Mouse (Mus musculus) heart, adult 2 months (tissue): ENCODE measurements around the gene Coq8a. TPM values are rescaled to one million over a fixed set of nuclear protein-coding genes. Genes with fewer than 3 reads are reported as not detected.

Experiments used
- DNase-seq, 2 experiments: peaks; one replicate each; pipeline ENCODE4 v3.0.0; 2021
- H3K27ac ChIP-seq: fragments of 200-600 bp; 2 replicates; pipeline ENCODE4 v1.8.1; 2022
- H3K27me3 ChIP-seq: fragments of 200-500 bp; 2 replicates; pipeline ENCODE4 v1.6.1; 2012; ENCODE audit warnings: mild to moderate bottlenecking, low read length, inconsistent platforms, mixed read lengths; ENCODE audit not compliant: control insufficient read depth, insufficient read depth
- H3K36me3 ChIP-seq: fragments of 200-500 bp; 2 replicates; pipeline ENCODE4 v1.6.1; 2012; ENCODE audit warnings: low read length, inconsistent platforms; ENCODE audit not compliant: control insufficient read depth, insufficient read depth
- H3K4me1 ChIP-seq: fragments of 200-500 bp; 2 replicates; pipeline ENCODE4 v1.6.1; 2011; ENCODE audit warnings: low read length; ENCODE audit not compliant: control insufficient read depth, insufficient read depth
- H3K4me3 ChIP-seq: fragments of 200-600 bp; 2 replicates; pipeline ENCODE4 v1.8.1; 2022
- H3K79me2 ChIP-seq: fragments of 200-500 bp; replicated peaks from 2 replicates; pipeline ENCODE4 v1.6.1; 2012; ENCODE audit warnings: mild to moderate bottlenecking, inconsistent platforms, low read length, moderate library complexity, mixed read lengths; ENCODE audit not compliant: control insufficient read depth, insufficient read depth
- H3K9ac ChIP-seq: fragments of 200-500 bp; 2 replicates; pipeline ENCODE4 v1.6.1; 2012; ENCODE audit warnings: low read depth, mild to moderate bottlenecking, control low read depth, inconsistent platforms, low read length, mixed read lengths
- CTCF ChIP-seq: fragments of 200-600 bp; IDR thresholded peaks from 2 replicates; pipeline ENCODE4 v1.8.1; 2022; ENCODE audit warnings: antibody characterized with exemption, mild to moderate bottlenecking, moderate library complexity
- EP300 ChIP-seq: fragments of 200-500 bp; IDR thresholded peaks from 2 replicates; pipeline ENCODE4 v1.6.1; 2011; ENCODE audit warnings: low read depth, low read length, control low read depth; ENCODE audit not compliant: insufficient read depth
- POLR2A ChIP-seq: fragments of 200-500 bp; IDR thresholded peaks from 2 replicates; pipeline ENCODE4 v1.6.1; 2011; ENCODE audit warnings: mild to moderate bottlenecking, low read depth, low read length, control low read depth; ENCODE audit not compliant: insufficient read depth
- WGBS: fragments of 180-500 bp; shearing (Covaris S2); methylation state at CpG from one replicate; pipeline ENCODE4 v1.1.7; 2018; 5-methylcytosine and 5-hydroxymethylcytosine counted together
- intact Hi-C: fragments of 180-260 bp; cut with DNase I; formaldehyde crosslinking; loops from one replicate; pipeline ENCODE4 v1.15.1; 2025
- polyA plus RNA-seq: library from polyadenylated mRNA; depleted of rRNA; stranded (reverse); fragments of >200 nt; gene quantifications from 2 replicates; pipeline ENCODE4 v1.2.3, GENCODE M21; 2012
- total RNA-seq, 2 experiments: library from RNA; stranded (reverse); gene quantifications; 2 replicates each; pipeline ENCODE4 v1.2.3; 2021

The Coq8a gene
- total and polyA plus RNA-seq, 3 experiments = 468 to 919 (median 783) TPM

- TF ChIP-seq EP300 = no peak
- H3K79me2 ChIP-seq = no peaks in the 10 kb centered on the region
- H3K9ac ChIP-seq = no peak overlapping the region
- H3K27ac ChIP-seq = no peak overlapping the region
- no peak for DNase-seq
- 80% methylated on average over 8 of the region's 8 CpGs for WGBS
- intact Hi-C loops = no loop called here
- H3K27me3 ChIP-seq = no peaks in the 10 kb centered on the region
- peaks cover 2% of the 10 kb centered on the region for H3K4me1 ChIP-seq
- H3K36me3 ChIP-seq = peaks cover 9% of the 10 kb centered on the region
- H3K4me3 ChIP-seq = no peak overlapping the region
Observed at GRCm38 (mm10) chr1:180151191-180151590, 48.2 kb downstream of the Coq8a start.

GRCm38 (mm10) chr1:180148563-180148962, 50.8 kb downstream of the Coq8a start:
- H3K4me3 ChIP-seq = no peak overlapping the region
- peaks cover 9% of the 10 kb centered on the region for H3K36me3 ChIP-seq
- TF ChIP-seq POLR2A = no peak
- TF ChIP-seq CTCF = no peak
- no peak for TF ChIP-seq EP300
- no peak overlapping the region; the same call in 1 of the 2 replicates for H3K27ac ChIP-seq
- 66% methylated on average over 4 of the region's 4 CpGs for WGBS
- intact Hi-C loops = loop anchor here (10.0 kb wide), 1 partner anchor 294 kb away; no protein-coding TSS in a partner anchor
- no peaks in the 10 kb centered on the region for H3K79me2 ChIP-seq
- no peak overlapping the region for H3K9ac ChIP-seq
- no peak for DNase-seq
- peaks cover 2% of the 10 kb centered on the region for H3K4me1 ChIP-seq
- H3K27me3 ChIP-seq = no peaks in the 10 kb centered on the region

- Histone ChIP-seq H3K27me3 (no peaks in the 10 kb centered on the region), H3K4me1 (peaks cover 2% of the 10 kb centered on the region), H3K79me2 (no peaks in the 10 kb centered on the region), H3K4me3 (no peak overlapping the region), H3K36me3 (peaks cover 9% of the 10 kb centered on the region), H3K9ac (no peak overlapping the region), H3K27ac (no peak overlapping the region)
- intact Hi-C loops = loop anchor here (10.0 kb wide), 1 partner anchor 293 kb away; no protein-coding TSS in a partner anchor
- 55% methylated on average over 4 of the region's 4 CpGs for WGBS
- TF ChIP-seq EP300 = 0 out of 2 replicates have a peak, but pooled peaks have one; percentile 11
- TF ChIP-seq CTCF = no peak
- no peak for DNase-seq
Observed at GRCm38 (mm10) chr1:180148036-180148435, 51.4 kb downstream of the Coq8a start.

- Histone ChIP-seq H3K27me3 (no peaks in the 10 kb centered on the region), H3K27ac (no peak overlapping the region), H3K4me1 (no peaks in the 10 kb centered on the region), H3K36me3 (no peaks in the 10 kb centered on the region), H3K9ac (no peak overlapping the region), H3K79me2 (no peaks in the 10 kb centered on the region), H3K4me3 (no peak overlapping the region)
- DNase-seq = no peak
- intact Hi-C loops = loop anchor here (10.0 kb wide), 1 partner anchor 286 kb away; no protein-coding TSS in a partner anchor
- peak; percentile 47 for TF ChIP-seq CTCF
- no peak for TF ChIP-seq POLR2A
- 93% methylated on average over 2 of the region's 2 CpGs for WGBS
Observed at GRCm38 (mm10) chr1:180140970-180141369, 58.4 kb downstream of the Coq8a start.

- H3K9ac ChIP-seq = no peak overlapping the region
- no peak overlapping the region for H3K4me3 ChIP-seq
- H3K79me2 ChIP-seq = no peaks in the 10 kb centered on the region
- TF ChIP-seq CTCF (no peak), EP300 (no peak), POLR2A (no peak)
- DNase-seq = no peak
- no peaks in the 10 kb centered on the region for H3K27me3 ChIP-seq
- WGBS = 88% methylated on average over 4 of the region's 4 CpGs
- no peaks in the 10 kb centered on the region for H3K36me3 ChIP-seq
- intact Hi-C loops = no loop called here
- no peak overlapping the region for H3K27ac ChIP-seq
- H3K4me1 ChIP-seq = no peaks in the 10 kb centered on the region
Observed at GRCm38 (mm10) chr1:180139158-180139557, 60.2 kb downstream of the Coq8a start.

- Histone ChIP-seq H3K27me3 (no peaks in the 10 kb centered on the region), H3K36me3 (no peaks in the 10 kb centered on the region), H3K4me3 (no peak overlapping the region), H3K79me2 (no peaks in the 10 kb centered on the region), H3K9ac (no peak overlapping the region), H3K4me1 (no peaks in the 10 kb centered on the region), H3K27ac (no peak overlapping the region)
- 91% methylated on average over 4 of the region's 4 CpGs for WGBS
- DNase-seq = no peak
- TF ChIP-seq EP300 (no peak), CTCF (no peak)
- intact Hi-C loops = no loop called here
Observed at GRCm38 (mm10) chr1:180132187-180132586, 67.2 kb downstream of the Coq8a start.

- Histone ChIP-seq H3K79me2 (no peaks in the 10 kb centered on the region), H3K27me3 (no peaks in the 10 kb centered on the region), H3K4me1 (no peaks in the 10 kb centered on the region), H3K27ac (no peak overlapping the region), H3K36me3 (no peaks in the 10 kb centered on the region), H3K4me3 (no peak overlapping the region), H3K9ac (no peak overlapping the region)
- intact Hi-C loops = no loop called here
- DNase-seq = no peak
- peak; percentile 62 for TF ChIP-seq CTCF
- TF ChIP-seq POLR2A = no peak
- WGBS = 47% methylated on average over 3 of the region's 3 CpGs
Observed at GRCm38 (mm10) chr1:180131402-180131801, 68.0 kb downstream of the Coq8a start.
